Mouse (Mus musculus): ENCODE results near the gene Als2.

Gene Als2

GRCm38 (mm10) chr1:59212076-59212779 is 24.8 kb downstream of the Als2 start:
- CTCF ChIA-PET = no interaction called here

- CTCF ChIA-PET = no interaction called here
Measured at GRCm38 (mm10) chr1:59211651-59212050, 25.4 kb downstream of the Als2 start.

- CTCF ChIA-PET = interaction anchor here (0.6 kb wide), 1 partner anchor 234 kb away, joined by 8 read pairs; no protein-coding TSS in a partner anchor
Measured at GRCm38 (mm10) chr1:59208331-59208730, 28.7 kb downstream of the Als2 start.

DNA sequence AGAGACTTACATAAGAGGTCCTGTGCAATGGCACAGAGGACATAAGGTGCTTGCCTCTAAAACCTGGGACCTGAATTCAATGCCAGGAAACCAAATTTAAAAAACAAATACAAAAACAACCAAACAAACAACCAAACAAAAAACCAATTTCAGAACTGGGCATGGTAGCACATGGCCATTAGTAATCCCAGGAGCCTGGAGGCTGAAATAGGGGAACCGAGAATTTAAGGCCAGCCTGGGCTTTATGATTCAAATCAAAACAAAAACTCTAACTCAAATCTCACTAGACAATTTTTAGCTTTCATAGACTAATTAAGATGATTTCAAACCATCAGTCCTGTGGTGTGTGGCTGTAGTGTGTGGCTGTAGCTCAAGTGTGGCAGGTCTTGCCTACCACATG is 32.5 kb downstream of the Als2 start:
- CTCF ChIA-PET = no interaction called here

GRCm38 (mm10) chr1:59202367-59202766 is 34.7 kb downstream of the Als2 start:
- CTCF ChIA-PET = interaction anchor here (0.5 kb wide), 1 partner anchor 1703 kb away, joined by 5 read pairs; no protein-coding TSS in a partner anchor

DNA sequence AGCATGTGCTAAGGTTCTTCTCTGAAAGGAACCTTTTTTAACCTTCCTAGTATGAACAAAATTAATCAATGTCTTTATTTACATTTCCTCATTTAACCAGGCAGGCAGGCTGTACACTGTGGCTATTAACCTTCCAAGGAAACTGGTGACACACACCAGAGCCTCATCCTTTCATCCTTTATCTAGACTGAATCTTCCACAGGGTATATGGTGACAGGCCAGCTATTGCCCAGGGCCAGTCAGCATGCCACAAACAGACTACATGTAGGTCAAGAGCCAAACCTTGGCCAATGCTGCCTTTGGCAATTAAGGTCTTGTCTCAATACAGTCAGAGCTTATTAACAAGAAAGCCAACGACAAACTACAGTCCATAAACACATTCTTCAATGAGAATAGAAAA is 35.5 kb downstream of the Als2 start:
- CTCF ChIA-PET = no interaction called here

- CTCF ChIA-PET = no interaction called here
Measured at GRCm38 (mm10) chr1:59200960-59201359, 36.1 kb downstream of the Als2 start.

GRCm38 (mm10) chr1:59194979-59195378 is 42.1 kb downstream of the Als2 start:
- CTCF ChIA-PET = no interaction called here

DNA sequence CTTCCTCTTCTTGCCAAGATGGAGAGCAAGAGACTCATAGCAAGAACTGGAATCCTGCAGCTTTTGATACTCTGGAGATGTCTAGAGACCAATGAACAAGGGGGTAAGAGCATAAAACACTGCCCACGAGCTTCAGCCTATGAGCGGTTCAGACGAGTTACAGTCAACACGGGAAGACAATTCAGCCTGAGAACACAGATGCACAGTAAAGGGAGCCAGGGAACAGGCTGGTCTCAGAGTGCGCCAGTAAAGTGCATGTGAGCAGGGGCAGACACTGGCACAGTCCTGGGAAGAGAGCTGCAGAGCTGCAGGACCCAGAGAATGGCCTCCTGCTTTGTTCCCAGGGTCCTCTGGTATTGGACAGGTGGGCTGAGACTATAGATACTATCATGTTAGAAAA is 49.2 kb downstream of the Als2 start:
- CTCF ChIA-PET = no interaction called here

GRCm38 (mm10) chr1:59186317-59186716 is 50.7 kb downstream of the Als2 start:
- CTCF ChIA-PET = interaction anchor here (0.6 kb wide), 1 partner anchor 284 kb away, joined by 4 read pairs; no protein-coding TSS in a partner anchor

DNA sequence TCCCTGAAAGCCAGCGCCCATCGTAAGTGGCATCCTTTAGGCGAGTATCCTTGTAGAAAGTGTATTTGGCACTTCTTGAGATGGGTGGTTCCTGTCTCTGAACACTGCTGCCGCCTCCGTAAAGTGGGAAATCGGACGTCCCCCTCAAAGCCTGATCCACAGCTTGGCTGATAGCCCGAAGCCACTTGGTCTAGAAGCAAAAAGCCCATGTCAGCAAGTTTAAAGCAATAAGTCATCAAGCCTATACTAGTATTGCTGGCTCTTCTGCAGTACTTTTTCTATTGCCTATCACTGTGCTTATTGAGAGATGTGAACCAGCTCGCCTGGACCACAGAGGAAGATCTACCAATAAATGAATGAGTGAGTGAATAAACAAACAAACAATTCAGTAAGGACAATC is 51.6 kb downstream of the Als2 start:
- CTCF ChIA-PET = no interaction called here

DNA sequence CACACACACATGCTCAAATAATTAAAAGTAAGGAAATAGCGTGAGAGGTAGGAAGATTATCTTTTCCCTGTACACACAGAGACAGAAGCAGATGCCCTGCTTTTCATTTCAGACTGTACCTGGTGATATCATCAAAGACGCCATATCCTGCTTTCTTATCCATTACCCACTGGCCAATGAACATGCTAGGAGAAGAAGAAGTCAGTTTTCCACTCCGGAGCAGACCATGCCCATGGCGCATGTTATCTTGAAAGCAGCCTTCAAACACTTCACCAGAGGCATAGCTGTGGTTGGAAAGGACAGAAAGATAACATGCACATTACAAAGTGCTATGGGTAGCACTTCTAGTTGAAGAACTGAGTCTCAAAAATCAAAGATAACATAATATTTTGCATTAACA is 54.0 kb downstream of the Als2 start:
- CTCF ChIA-PET = no interaction called here

- CTCF ChIA-PET = no interaction called here
Measured at GRCm38 (mm10) chr1:59182373-59182772, 54.7 kb downstream of the Als2 start.

DNA sequence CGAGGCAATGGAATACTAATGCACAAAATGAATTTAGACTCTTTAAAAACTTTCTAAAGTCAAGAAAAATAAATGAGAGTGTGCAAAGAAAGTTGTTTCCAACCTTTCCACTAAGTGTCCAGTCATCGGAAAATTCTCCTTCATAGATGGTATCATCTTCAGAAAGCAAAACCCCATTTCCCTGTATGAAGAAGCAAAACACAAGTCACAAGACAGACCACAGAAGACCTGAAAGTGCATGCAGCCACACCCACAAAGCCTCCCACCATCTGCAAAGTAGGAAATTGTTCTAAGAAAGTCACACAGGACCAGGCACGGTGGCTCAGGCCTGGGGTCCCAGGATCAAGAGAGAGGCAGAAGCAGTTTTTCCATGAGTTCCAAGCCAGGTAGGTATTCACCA is 57.0 kb downstream of the Als2 start:
- CTCF ChIA-PET = interaction anchor here (0.6 kb wide), 1 partner anchor 369 kb away, joined by 3 read pairs; no protein-coding TSS in a partner anchor

GRCm38 (mm10) chr1:59178401-59178800 is 58.6 kb downstream of the Als2 start:
- CTCF ChIA-PET = no interaction called here

DNA sequence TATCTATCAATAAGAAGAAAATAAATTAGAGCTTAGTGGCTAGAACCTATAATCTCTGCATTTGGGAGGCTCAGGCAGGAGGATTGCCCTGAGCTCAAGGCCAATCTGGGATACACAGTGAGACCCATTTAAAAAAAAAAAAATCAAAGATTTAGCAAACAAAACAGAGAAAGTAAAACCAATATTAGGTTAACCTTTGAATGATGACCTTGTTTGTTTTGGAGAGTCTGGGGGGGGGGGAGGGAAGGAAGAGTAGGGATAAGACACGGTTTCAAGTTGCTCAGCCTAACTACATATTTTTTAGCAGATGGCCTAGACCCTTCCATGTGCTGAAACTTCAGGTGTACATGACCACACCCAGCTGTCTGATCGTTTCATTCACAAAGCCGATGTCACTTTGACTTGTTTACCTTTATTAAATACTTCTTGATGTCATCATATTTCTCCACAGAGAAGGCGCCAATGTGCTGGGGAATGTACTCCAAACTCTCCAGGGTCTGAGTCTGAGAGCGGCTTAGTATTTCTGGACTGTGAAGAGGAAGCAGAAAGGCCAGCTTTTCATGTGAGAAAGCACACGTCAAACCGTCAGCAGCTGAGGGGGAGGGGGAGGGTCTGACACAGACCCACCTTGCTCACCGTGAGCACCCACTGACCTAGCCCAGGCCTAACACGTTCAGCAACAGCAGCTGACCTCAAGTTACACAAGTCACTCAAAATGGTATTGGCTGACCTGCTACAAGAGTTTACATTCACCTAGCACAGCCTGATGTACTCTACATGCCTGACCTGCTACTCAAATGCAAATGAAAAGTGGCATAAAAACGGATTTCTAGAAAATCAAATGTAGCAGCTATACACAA is 62.3 kb downstream of the Als2 start:
- CTCF ChIA-PET = interaction anchor here (0.6 to 0.8 kb wide), 3 partner anchors 60 to 181 kb away, joined by 3 to 9 read pairs (median 6); no protein-coding TSS in a partner anchor

DNA sequence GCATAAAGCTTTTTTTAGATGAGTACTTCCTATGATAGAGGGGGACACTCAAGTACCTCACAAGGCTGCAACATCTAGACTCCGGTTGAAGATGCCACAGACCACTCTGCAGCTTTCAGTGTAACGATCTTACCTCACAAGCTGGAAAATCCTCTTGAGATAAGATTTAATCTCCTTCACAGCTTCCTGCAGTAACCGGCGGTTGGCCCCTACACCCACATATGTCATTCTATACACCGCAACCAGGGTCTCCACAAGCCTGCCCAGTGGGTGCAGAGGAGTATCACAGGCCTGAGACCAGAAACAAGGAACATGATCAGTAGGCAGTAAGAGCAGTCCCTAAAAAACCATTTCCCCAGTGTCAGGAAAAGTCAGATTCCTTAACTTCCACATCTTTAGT is 64.0 kb downstream of the Als2 start:
- CTCF ChIA-PET = no interaction called here

- CTCF ChIA-PET = no interaction called here
Measured at GRCm38 (mm10) chr1:59171875-59172274, 65.2 kb downstream of the Als2 start.

DNA sequence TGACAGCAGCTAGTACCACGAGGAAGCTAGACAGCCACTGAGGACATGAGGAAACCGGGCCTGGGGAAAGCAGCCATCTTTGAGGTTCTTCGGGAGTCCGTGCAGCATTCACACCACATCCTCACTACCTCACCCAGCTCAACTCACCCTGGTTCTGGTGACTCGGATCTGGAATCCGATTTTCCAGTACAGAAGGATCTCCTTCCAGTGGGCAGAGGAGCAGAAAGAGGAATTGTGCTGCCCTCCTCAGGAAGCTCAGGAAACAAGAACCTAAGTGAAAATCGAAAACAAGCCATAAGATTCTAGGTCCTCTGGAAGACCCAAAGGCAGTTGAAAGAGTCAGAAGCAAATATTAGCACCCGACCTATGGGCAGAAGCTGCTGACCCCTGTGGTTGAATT is 66.7 kb downstream of the Als2 start:
- CTCF ChIA-PET = interaction anchor here (0.6 kb wide), 1 partner anchor 516 kb away, joined by 3 read pairs; no protein-coding TSS in a partner anchor

GRCm38 (mm10) chr1:59169586-59169985 is 67.4 kb downstream of the Als2 start:
- CTCF ChIA-PET = no interaction called here

DNA sequence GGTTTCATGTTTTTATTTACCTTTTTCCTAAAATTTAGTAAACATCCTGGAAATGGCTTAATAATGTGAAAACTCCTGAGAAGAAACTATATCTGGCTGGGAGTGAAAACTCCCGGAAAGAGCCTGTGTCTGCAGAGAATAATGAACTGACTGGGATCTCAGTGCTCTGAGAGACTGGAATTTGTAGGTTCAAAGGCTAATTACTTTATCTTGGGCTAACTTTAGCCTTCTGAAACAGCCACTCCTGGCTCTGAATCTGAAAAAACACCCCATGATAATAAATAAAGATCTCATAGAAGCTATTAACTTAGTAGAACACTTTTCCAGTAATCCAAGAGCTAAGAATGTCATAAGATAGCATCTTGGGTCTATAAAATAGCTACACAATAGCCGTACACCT is 68.5 kb downstream of the Als2 start:
- CTCF ChIA-PET = no interaction called here

- CTCF ChIA-PET = no interaction called here
Measured at GRCm38 (mm10) chr1:59167654-59168425, 69.2 kb downstream of the Als2 start.
